Mouse (Mus musculus) kidney, postnatal 10 days (tissue): ENCODE measurements around the gene Trim47.
"Not testable (repeated sequence)": the region's sequence is repeated elsewhere in the genome, so short reads cannot be mapped to it uniquely, and the experiment has no call there.

ENCODE experiments used
- DNase-seq: peaks from one replicate; pipeline ENCODE4 v3.0.0; 2021; ENCODE audit warnings: mixed read lengths

Gene Trim47

GRCm38 (mm10) chr11:116134171-116134570 lies 7.2 kb upstream of the Trim47 start:
- DNase-seq, result no peak

- no peak for DNase-seq
Observed at GRCm38 (mm10) chr11:116133497-116133896, 6.5 kb upstream of the Trim47 start.

DNA sequence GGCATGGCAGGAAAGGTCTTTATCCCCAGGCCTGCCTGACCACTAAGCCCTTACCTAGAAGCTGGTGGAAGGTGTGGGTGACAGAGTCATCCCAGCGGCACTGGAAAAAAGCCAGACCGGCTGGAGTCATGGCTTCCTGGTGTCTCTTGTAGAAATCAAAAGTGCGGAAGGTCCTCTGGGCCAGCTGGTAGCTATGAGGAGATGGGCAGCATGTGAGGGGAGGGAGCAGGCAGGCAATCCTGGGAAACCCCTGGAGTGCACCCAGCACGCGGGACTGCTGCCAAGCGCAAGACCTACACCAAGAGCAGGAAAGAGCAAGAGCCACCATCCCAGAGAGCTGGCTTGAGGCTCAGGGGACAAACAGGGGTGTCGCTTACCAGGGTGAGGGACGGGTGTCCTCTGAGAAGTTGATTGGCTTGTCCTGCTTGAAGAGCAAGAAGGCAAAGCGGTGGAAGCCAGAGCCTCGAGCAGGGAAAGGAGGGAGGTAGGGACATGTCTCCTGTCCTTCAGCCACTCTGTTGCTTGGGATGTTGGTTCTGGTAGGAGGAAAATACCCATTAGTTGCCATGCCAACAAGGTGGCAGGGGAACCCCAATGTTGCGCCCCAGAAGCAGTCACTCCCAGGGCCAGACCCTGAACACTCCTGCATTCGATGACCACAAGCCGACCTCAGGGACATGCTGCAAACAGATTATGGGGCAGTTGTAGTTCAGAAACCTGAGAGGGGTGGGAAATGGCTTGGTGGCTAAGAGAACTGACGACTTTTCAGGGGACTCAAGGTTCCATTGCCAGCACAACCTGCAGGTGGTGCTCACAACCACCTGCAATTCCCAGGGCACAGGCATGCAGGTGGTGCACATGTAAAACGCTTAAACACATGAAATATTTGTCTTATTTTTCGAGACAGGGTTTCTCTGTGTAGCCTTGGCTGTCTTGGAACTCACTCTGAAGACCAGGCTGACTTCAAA lies 5.6 kb upstream of the Trim47 start:
- peak; percentile 53 for DNase-seq

- no peak for DNase-seq
Observed at GRCm38 (mm10) chr11:116131349-116132170, 4.5 kb upstream of the Trim47 start.

- peak; percentile 95 for DNase-seq
Observed at GRCm38 (mm10) chr11:116130488-116131205, 3.6 kb upstream of the Trim47 start, which contains the start of gene Trim65. Trim65 (minus strand) TSS chr11:116131128.

DNA sequence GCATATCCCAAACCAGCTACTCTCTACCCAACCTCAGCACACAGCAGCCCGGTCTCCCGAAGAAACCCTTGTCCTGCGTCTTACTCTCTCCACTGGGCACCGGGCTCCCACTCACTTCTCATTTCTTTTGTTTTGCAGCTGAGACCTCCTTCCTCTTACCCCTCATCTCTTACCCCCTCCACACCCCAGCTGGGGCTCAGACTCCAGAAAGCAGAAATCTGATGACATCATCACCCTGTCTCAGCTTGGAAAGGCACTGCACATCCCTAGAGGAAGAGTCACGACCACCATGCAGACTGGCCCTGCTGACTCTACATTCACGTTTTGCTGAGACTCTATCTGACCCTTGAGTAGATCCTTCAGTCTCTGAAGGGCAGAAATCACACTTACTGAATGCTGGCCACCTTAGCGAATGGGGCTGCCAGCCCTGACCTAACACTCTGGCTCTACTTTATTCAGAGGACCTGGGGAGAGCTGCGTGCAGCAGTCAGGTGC lies 3.0 kb upstream of the Trim47 start:
- DNase-seq, result peak; percentile 15

- DNase-seq, result no peak
Observed at GRCm38 (mm10) chr11:116129091-116129790, 2.2 kb upstream of the Trim47 start.

GRCm38 (mm10) chr11:116127986-116128385 lies 976 bp upstream of the Trim47 start:
- DNase-seq, result peak; percentile 30

GRCm38 (mm10) chr11:116126261-116126660 lies 749 bp downstream of the Trim47 start:
- peak; percentile 20 for DNase-seq

DNA sequence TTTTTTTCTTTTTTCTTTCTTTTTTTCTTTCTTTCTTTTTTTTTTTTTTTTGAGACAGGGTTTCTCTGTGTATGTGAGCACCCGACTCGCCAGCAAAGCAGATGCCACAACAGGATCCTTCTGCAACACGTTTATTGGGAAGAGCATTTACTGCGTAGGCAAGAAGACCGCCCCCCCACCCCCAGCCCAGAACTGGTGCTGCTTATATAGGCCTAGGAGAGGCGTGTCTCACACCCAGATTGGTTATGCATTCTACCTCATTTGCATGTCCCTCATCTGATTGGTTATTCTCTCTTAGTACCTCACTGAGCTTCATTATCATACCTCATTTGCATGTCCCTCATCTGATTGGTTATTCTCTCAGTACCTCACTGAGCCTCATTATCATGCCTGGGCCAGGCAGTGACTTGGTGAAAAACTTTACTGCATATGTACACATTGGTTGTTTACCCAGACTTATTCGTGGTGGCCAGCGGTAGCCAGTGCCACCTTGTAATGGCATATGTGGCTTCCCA lies 5.2 kb downstream of the Trim47 start:
- DNase-seq, result not testable (repeated sequence)

GRCm38 (mm10) chr11:116117819-116118218 lies 9.2 kb downstream of the Trim47 start:
- DNase-seq, result peak; percentile 56

GRCm38 (mm10) chr11:116117241-116117640 lies 9.8 kb downstream of the Trim47 start:
- no peak for DNase-seq

GRCm38 (mm10) chr11:116111611-116112203 lies 15.3 kb downstream of the Trim47 start:
- DNase-seq, result no peak

DNA sequence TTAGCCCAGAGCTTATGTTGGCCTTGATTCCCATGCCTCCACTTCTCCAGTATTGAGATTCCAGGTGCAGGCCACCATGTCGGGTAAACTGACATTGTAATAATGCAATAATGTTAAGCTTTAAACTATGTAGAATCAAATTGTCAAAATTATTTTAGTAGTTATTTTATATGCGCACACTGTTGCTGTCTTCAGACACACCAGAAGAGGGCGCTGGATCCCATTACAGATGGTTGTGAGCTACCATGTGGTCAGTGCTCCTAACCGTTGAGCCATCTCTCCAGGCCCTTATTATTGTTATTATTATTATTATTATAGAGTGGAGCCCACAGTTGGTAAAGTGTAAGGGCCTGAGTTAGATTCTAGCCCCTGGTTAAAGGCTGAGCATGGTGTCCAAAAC lies 15.9 kb downstream of the Trim47 start:
- DNase-seq, result no peak

GRCm38 (mm10) chr11:116110540-116110939 lies 16.5 kb downstream of the Trim47 start:
- no peak for DNase-seq

DNA sequence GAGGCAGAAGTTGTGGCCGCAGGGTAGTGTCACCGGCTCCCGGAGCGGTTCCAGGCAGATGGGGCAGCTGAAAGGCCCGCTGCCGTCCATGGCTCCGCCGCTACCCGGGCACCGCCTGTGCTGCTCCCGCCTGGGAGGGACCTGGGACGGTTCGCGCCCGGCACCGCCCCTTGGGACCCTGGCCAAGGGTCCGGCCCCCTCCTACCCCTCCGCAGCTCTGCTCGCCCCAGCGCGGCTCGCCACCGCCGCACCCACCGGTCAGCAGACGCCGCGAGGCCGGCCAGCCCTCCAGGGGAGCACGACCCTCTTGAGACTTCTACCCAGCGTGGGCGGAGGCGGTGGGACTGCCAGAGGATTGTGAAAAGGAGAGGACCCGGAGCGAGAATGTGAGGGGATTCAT lies 16.9 kb downstream of the Trim47 start:
- DNase-seq, result peak; percentile 90

GRCm38 (mm10) chr11:116109441-116110081 lies 17.4 kb downstream of the Trim47 start:
- peak; percentile 66 for DNase-seq

DNA sequence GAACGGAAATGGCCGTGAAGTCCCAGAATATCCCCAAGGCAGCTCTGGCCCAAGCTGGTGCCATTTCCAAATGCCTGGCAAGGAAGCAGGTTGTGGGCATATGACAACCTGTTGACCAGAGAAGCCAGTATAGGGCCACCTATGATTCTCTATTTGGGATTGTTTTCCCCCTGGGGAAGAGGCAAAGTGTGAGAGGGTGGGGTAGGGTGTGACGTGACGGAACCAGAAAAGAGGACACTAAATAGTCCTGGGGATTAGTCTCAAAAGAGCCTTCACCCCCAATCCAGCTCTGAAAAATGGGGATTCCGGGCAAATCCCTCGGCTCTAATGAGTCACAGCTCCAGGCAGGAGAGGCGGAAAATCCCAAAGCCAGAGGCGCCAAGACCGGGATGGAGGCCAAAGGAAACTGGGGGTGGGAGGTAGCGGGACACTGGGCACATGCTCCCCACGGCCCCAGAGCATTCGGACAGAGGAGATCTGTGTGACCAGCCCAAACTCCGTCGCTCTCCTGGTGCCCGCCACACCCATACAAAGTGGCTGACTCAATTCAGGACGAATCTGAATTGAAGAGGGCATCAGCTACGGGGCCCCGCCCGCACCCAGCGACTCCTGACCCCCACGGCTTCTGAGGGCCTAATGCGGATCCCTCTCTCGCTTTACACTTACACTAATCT lies 18.4 kb downstream of the Trim47 start:
- peak; percentile 80 for DNase-seq

- DNase-seq, result no peak
Observed at GRCm38 (mm10) chr11:116107777-116108285, 19.2 kb downstream of the Trim47 start.
